Mouse (Mus musculus): ENCODE data around the gene Ms4a10. TPM values are rescaled to one million over a fixed set of nuclear protein-coding genes. Genes with fewer than 3 reads are reported as not detected.

Gene Ms4a10
- polyA plus RNA-seq, 1 experiment from 2014 or later: not detected

GRCm38 (mm10) chr19:10973187-10973586 lies 1.3 kb downstream of the Ms4a10 start:
- 22% methylated on average over 2 of the region's 2 CpGs for WGBS
- DNase-seq (ENCODE audit: low spot score) (no peak), ATAC-seq (ENCODE audit: insufficient number of reproducible peaks, low FRiP score, low TSS enrichment, low read depth) (no peak)
- H3K4me3 ChIP-seq (ENCODE audit: low read depth, low read length): no peak overlapping the region
- no peaks in the 10 kb centered on the region for H3K27me3 ChIP-seq (ENCODE audit: control insufficient read depth, insufficient read depth, low read length)
- H3K4me1 ChIP-seq (ENCODE audit: control insufficient read depth, insufficient read depth, low read length): no peaks in the 10 kb centered on the region
- H3K9me3 ChIP-seq (ENCODE audit: control insufficient read depth, low read length): 0 out of 2 replicates have a peak, but pooled peaks cover 3% of the 10 kb centered on the region
- no peak overlapping the region for H3K9ac ChIP-seq (ENCODE audit: low read length)
- no peak overlapping the region for H3K27ac ChIP-seq (replicated peaks; ENCODE audit: low read depth, low read length)
- H3K4me2 ChIP-seq (ENCODE audit: low read depth, severe bottlenecking): no peak overlapping the region
- H3K36me3 ChIP-seq (ENCODE audit: control insufficient read depth, insufficient read depth, low read length): no peaks in the 10 kb centered on the region

- Histone ChIP-seq H3K27me3 (ENCODE audit: control insufficient read depth, insufficient read depth, low read length) (no peaks in the 10 kb centered on the region), H3K27ac (replicated peaks; ENCODE audit: low read depth, low read length) (no peak overlapping the region), H3K4me3 (ENCODE audit: low read depth, low read length) (no peak overlapping the region), H3K4me2 (ENCODE audit: low read depth, severe bottlenecking) (no peak overlapping the region), H3K9ac (ENCODE audit: low read length) (no peak overlapping the region), H3K9me3 (ENCODE audit: control insufficient read depth, low read length) (0 out of 2 replicates have a peak, but pooled peaks cover 3% of the 10 kb centered on the region), H3K36me3 (ENCODE audit: control insufficient read depth, insufficient read depth, low read length) (no peaks in the 10 kb centered on the region), H3K4me1 (ENCODE audit: control insufficient read depth, insufficient read depth, low read length) (no peaks in the 10 kb centered on the region)
- ATAC-seq (ENCODE audit: insufficient number of reproducible peaks, low FRiP score, low TSS enrichment, low read depth) (no peak), DNase-seq (ENCODE audit: low spot score) (no peak)
- 67% methylated on average over 3 of the region's 3 CpGs for WGBS
These were observed 1.8 kb downstream of the Ms4a10 start for GRCm38 (mm10) chr19:10972660-10973059.

DNA sequence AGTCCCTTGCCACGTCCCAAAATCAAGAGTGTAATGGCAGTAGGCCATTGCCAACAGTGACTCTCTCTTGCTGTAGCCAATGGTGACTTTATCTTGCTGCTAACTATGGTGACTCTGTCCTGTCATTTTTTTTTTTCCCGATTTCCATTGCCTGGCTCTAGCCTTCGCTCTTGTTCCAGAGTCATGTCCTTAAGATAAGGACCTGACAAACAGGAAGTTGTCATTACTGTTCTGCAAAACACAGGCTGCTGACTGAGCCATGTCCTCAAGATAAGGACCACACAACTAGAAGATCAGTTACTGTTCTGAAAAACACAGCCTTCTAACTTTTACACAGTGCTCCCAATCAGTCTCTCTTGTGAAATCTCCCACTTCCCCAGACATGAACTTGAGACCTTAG lies 4.0 kb downstream of the Ms4a10 start:
- Histone ChIP-seq H3K4me1 (ENCODE audit: control insufficient read depth, insufficient read depth, low read length) (no peaks in the 10 kb centered on the region), H3K4me3 (ENCODE audit: low read depth, low read length) (no peak overlapping the region), H3K27ac (replicated peaks; ENCODE audit: low read depth, low read length) (no peak overlapping the region), H3K9ac (ENCODE audit: low read length) (no peak overlapping the region), H3K9me3 (ENCODE audit: control insufficient read depth, low read length) (0 out of 2 replicates have a peak, but pooled peaks cover 3% of the 10 kb centered on the region), H3K27me3 (ENCODE audit: control insufficient read depth, insufficient read depth, low read length) (no peaks in the 10 kb centered on the region), H3K36me3 (ENCODE audit: control insufficient read depth, insufficient read depth, low read length) (no peaks in the 10 kb centered on the region), H3K4me2 (ENCODE audit: low read depth, severe bottlenecking) (no peak overlapping the region)
- DNase-seq (ENCODE audit: low spot score): no peak
- 82% methylated on average over 3 of the region's 3 CpGs for WGBS
- no peak for ATAC-seq (ENCODE audit: insufficient number of reproducible peaks, low FRiP score, low TSS enrichment, low read depth)

DNA sequence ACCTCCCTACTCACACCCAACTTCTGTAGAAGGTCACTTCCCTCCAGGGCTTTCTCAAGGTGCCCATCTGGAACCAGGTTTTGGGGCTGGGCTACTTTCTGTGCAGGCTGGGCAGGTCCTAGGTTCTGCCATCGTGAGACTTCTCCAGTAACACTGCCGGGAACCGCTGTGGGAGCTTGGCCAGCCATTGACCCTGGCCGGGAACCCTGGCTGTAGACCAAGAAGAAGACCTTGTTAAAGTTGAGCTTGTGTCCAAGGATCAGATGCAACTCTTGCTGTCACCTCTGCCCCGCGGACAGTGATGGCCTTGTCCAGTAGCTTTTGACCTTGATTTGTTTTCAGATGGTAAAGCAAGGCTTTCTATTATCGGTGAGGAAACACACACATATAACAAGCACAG lies 5.9 kb downstream of the Ms4a10 start:
- no peak overlapping the region for H3K27ac ChIP-seq (replicated peaks; ENCODE audit: low read depth, low read length)
- ATAC-seq (ENCODE audit: insufficient number of reproducible peaks, low FRiP score, low TSS enrichment, low read depth) (no peak), DNase-seq (ENCODE audit: low spot score) (no peak)
- H3K4me2 ChIP-seq (ENCODE audit: low read depth, severe bottlenecking): no peak overlapping the region
- H3K4me3 ChIP-seq (ENCODE audit: low read depth, low read length): no peak overlapping the region
- H3K36me3 ChIP-seq (ENCODE audit: control insufficient read depth, insufficient read depth, low read length): no peaks in the 10 kb centered on the region
- 0 out of 2 replicates have a peak, but pooled peaks cover 3% of the 10 kb centered on the region for H3K9me3 ChIP-seq (ENCODE audit: control insufficient read depth, low read length)
- 95% methylated on average over 7 of the region's 7 CpGs for WGBS
- H3K9ac ChIP-seq (ENCODE audit: low read length): no peak overlapping the region
- H3K27me3 ChIP-seq (ENCODE audit: control insufficient read depth, insufficient read depth, low read length): no peaks in the 10 kb centered on the region
- H3K4me1 ChIP-seq (ENCODE audit: control insufficient read depth, insufficient read depth, low read length): no peaks in the 10 kb centered on the region

- no peaks in the 10 kb centered on the region for H3K4me1 ChIP-seq (ENCODE audit: control insufficient read depth, insufficient read depth, low read length)
- DNase-seq (ENCODE audit: low spot score): no peak
- no peak for ATAC-seq (ENCODE audit: insufficient number of reproducible peaks, low FRiP score, low TSS enrichment, low read depth)
- no peak overlapping the region for H3K4me2 ChIP-seq (ENCODE audit: low read depth, severe bottlenecking)
- H3K27me3 ChIP-seq (ENCODE audit: control insufficient read depth, insufficient read depth, low read length): no peaks in the 10 kb centered on the region
- WGBS: 88% methylated on average over 7 of the region's 7 CpGs
- 0 out of 2 replicates have a peak, but pooled peaks cover 3% of the 10 kb centered on the region for H3K9me3 ChIP-seq (ENCODE audit: control insufficient read depth, low read length)
- H3K4me3 ChIP-seq (ENCODE audit: low read depth, low read length): no peak overlapping the region
- H3K36me3 ChIP-seq (ENCODE audit: control insufficient read depth, insufficient read depth, low read length): no peaks in the 10 kb centered on the region
- H3K9ac ChIP-seq (ENCODE audit: low read length): no peak overlapping the region
- no peak overlapping the region for H3K27ac ChIP-seq (replicated peaks; ENCODE audit: low read depth, low read length)
These were observed 8.7 kb downstream of the Ms4a10 start for GRCm38 (mm10) chr19:10965721-10966120.

DNA sequence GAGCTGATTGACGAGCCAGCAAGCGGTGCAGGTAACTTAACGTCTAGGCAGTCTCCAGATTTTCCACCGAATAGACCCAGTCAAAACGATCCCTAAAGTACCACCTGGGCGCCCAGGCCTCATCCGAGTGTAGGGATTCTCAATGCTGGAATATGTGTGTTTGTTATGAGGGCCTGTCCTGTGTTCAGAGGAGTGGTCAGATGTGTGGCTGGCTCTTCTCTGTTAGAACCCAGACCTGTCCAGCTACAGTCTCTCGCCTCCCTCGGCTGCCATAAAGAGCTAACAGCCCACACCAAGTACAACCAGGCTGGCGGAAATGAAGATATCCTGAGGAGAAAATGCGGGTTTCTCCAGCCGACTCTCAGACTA lies 14.5 kb downstream of the Ms4a10 start:
- Histone ChIP-seq H3K27me3 (ENCODE audit: control insufficient read depth, insufficient read depth, low read length) (no peaks in the 10 kb centered on the region), H3K9ac (ENCODE audit: low read length) (no peak overlapping the region), H3K4me2 (ENCODE audit: low read depth, severe bottlenecking) (no peak overlapping the region), H3K4me3 (ENCODE audit: low read depth, low read length) (no peak overlapping the region), H3K27ac (replicated peaks; ENCODE audit: low read depth, low read length) (no peak overlapping the region), H3K4me1 (ENCODE audit: control insufficient read depth, insufficient read depth, low read length) (no peaks in the 10 kb centered on the region), H3K36me3 (ENCODE audit: control insufficient read depth, insufficient read depth, low read length) (no peaks in the 10 kb centered on the region), H3K9me3 (ENCODE audit: control insufficient read depth, low read length) (no peaks in the 10 kb centered on the region)
- WGBS: 47% methylated on average over 12 of the region's 12 CpGs
- ATAC-seq (ENCODE audit: insufficient number of reproducible peaks, low FRiP score, low TSS enrichment, low read depth) (peak; percentile 6; the same call in 1 of the 2 replicates), DNase-seq (ENCODE audit: low spot score) (no peak)

GRCm38 (mm10) chr19:10959085-10959977 lies 15.1 kb downstream of the Ms4a10 start:
- Histone ChIP-seq H3K9me3 (ENCODE audit: control insufficient read depth, low read length) (no peaks in the 10 kb centered on the region), H3K27ac (replicated peaks; ENCODE audit: low read depth, low read length) (no peak overlapping the region), H3K4me3 (ENCODE audit: low read depth, low read length) (no peak overlapping the region), H3K4me1 (ENCODE audit: control insufficient read depth, insufficient read depth, low read length) (no peaks in the 10 kb centered on the region), H3K36me3 (ENCODE audit: control insufficient read depth, insufficient read depth, low read length) (no peaks in the 10 kb centered on the region), H3K4me2 (ENCODE audit: low read depth, severe bottlenecking) (no peak overlapping the region), H3K27me3 (ENCODE audit: control insufficient read depth, insufficient read depth, low read length) (no peaks in the 10 kb centered on the region), H3K9ac (ENCODE audit: low read length) (no peak overlapping the region)
- ATAC-seq (ENCODE audit: insufficient number of reproducible peaks, low FRiP score, low TSS enrichment, low read depth) (peak; percentile 62; the same call in 1 of the 2 replicates), DNase-seq (ENCODE audit: low spot score) (peak; percentile 58)
- 34% methylated on average over 11 of the region's 11 CpGs for WGBS

DNA sequence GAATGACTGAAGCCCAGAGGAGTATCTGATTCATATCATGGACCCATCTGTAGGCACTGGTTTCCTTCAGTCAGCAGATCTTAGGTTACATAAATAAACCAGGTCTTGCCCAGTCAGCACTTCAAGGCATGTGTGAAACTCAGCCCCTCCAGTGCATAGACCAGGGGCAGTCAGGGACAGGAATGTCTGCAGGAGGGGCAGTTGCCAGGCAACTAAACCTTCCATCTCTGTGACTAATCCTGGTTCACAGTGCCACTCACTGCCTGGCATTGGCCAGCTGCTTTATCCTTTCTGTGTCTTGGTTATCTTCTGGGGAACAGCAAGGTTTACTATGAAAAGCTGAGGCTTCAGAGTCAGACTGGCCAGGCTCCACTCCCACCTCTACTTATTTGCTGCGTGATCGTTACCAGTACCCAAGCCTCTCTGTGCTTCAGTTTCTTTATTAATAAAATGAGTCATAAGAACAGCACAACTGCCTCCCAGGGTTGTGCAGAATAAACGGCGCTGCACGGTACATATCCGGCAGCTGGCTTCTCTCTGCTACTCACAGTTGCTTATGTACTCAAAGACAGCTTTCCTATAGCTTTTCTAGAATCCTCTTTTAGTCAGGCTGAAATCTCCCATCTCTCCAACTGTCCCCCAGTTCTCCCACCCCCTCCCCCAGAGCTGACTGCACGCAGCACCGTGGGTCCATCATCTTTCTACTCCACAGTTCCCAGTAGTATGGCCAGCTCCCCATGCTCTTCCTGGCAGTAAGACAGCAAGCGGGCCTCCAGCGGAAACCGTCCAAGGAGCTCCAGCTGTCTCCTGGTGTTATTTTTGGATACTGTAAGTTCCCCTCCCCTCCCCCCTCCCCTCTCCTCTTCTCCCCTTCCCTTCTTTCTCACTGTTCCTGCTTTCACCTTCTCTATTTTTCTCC lies 22.2 kb downstream of the Ms4a10 start:
- H3K27me3 ChIP-seq (ENCODE audit: control insufficient read depth, insufficient read depth, low read length): no peaks in the 10 kb centered on the region
- no peak overlapping the region for H3K27ac ChIP-seq (replicated peaks; ENCODE audit: low read depth, low read length)
- ATAC-seq (ENCODE audit: insufficient number of reproducible peaks, low FRiP score, low TSS enrichment, low read depth): no peak
- no peak for DNase-seq (ENCODE audit: low spot score)
- no peak overlapping the region for H3K9ac ChIP-seq (ENCODE audit: low read length)
- H3K4me1 ChIP-seq (ENCODE audit: control insufficient read depth, insufficient read depth, low read length): peaks cover 9% of the 10 kb centered on the region
- H3K4me2 ChIP-seq (ENCODE audit: low read depth, severe bottlenecking): no peak overlapping the region
- no peaks in the 10 kb centered on the region for H3K9me3 ChIP-seq (ENCODE audit: control insufficient read depth, low read length)
- WGBS: 71% methylated on average over 11 of the region's 11 CpGs
- H3K4me3 ChIP-seq (ENCODE audit: low read depth, low read length): no peak overlapping the region
- H3K36me3 ChIP-seq (ENCODE audit: control insufficient read depth, insufficient read depth, low read length): no peaks in the 10 kb centered on the region
